Mouse (Mus musculus): ENCODE results near the gene Rasip1.

Gene Rasip1

DNA sequence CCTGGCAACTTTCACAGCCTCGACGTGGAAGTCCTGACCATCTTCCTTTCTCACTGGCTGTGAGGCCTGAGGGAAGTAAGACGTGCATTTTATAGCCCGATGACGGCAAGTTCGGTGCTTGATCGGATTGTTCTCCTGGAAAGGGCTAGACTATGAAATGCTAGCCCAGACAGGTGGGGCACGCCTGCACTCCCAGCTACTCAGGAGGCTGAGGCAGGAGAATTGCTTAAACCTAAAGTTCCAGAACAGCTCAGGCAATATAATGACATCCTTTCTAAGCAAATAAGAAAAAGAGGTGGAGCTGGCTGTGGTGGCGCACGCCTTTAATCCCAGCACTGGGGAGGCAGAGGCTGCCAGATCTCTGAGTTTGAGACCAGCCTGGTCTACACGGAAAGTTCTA is 3.8 kb upstream of the Rasip1 start:
- intact Hi-C loops (cut with DNase I) = no loop called here

GRCm38 (mm10) chr7:45624718-45625117 is 2.6 kb upstream of the Rasip1 start:
- intact Hi-C loops (cut with DNase I) = no loop called here

DNA sequence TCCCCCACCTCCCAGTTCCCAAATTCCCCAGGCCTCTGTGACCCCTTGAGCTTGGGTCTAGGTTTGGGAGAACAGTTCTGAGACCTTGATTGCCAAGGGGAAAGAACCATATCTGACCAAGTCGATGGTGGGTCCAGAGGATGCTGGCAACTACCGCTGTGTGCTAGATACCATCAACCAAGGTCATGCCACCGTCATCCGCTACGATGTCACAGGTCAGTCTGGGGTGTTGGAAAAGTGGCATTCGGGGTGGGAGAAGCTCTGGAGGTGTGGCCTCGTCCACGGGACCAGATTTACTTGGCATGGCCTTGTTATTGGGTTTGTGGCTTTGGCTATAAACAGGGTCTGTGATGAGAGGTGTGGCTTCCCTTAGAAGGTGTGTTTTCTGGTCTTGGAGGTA is 1.8 kb upstream of the Rasip1 start:
- intact Hi-C loops (cut with DNase I) = no loop called here

DNA sequence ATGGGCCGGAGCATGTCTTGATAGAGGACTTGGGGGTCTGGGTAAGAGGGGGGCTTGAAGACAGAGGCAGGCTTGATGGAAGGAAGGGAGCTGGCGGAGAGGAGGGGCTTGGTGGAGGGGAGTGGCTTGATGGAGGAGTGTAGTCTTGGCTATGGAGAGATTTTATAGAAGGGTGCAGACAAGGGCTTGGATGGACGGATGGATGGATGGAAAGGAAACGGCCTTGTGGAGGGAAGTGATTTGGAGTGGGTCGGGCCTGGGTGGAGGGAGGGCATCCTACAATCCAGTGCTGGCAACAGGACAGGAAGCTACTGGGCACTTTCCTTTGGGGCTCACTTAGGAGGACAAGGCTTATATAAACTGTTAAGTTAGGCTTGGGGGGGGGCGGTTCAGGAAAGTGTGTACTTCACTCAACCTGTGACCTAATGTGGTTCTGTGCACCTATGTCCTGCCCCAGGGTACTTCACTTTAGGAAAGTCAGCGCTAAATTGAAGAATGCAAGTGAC is 664 bp upstream of the Rasip1 start:
- intact Hi-C loops (cut with DNase I) = no loop called here

GRCm38 (mm10) chr7:45628364-45629294 is 1.3 kb downstream of the Rasip1 start:
- intact Hi-C loops (cut with DNase I) = no loop called here

- intact Hi-C loops (cut with DNase I) = no loop called here
Measured at GRCm38 (mm10) chr7:45630064-45630907, 3.0 kb downstream of the Rasip1 start.

GRCm38 (mm10) chr7:45632499-45632898 is 5.2 kb downstream of the Rasip1 start:
- intact Hi-C loops (cut with DNase I) = no loop called here

DNA sequence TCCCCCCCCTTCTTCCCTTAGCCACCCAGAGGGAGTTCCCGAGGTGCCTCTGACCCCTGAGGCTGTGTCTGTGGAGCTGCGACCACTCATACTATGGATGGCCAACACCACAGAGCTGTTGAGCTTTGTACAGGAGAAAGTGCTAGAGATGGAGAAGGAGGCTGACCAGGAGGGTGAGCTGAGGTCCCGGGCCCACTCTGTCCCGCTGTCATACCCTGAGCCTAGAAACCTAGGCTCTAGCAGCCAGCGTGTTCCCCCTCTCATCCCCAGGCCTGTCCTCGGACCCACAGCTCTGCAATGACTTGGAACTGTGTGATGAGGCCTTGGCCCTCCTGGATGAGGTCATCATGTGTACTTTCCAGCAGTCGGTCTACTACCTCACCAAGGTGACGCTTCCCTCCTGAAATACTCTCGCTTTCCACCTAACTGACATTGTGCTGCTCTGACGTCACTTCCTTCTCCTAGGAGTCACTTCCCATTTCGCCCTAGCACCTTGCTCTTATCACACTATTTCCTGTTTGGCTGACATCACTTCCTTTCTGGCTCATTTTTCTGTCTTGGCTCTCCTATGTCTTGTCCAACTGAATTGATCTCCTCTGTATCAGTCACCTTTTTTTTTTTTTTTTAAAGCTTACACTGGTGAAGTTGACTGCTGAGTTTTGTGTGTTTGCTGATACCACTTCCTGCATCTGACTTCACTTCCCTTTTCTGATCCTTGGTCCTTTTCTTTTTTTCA is 7.8 kb downstream of the Rasip1 start:
- intact Hi-C loops (cut with DNase I) = no loop called here

DNA sequence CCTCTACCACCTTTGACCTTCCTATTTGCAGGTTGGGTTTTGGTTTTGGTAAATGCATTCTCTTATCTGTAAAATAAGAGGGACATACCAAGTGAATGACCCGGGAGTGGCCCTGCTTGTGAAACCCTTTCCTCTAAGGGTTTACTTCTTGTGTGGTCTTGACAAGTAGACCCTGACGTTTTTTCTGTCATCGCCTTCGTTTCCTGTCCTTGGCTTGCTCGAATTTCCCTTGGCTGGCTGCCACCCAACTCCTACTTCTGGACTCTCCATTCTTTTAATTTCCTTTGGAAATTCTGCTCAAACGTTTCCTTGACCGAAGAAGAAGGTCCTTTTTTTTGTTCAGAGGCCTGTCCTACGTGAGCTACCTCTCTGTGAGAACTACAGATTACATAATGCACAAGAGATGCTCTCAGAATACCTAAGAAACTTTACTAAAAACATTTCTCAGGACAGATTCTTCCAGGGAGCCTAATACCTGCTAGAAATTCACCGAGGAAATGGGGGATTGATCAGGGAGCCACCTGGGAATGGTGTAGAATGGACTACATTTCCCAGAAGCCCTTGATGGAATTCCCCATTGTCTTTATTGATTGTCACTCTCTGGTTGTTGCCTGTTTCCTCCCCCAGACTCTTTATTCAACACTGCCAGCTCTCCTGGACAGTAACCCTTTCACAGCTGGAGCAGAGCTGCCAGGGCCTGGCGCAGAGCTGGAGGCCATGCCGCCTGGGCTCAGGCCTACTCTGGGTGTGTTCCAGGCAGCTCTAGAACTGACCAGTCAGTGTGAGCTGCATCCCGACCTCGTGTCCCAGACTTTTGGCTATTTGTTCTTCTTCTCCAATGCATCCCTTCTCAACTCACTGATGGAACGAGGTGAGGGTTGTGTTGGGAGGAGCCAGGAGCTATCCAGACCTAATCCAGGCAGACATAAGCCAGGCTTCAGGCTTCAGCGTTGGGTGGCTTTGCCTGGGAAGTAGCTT is 8.7 kb downstream of the Rasip1 start:
- intact Hi-C loops (cut with DNase I) = no loop called here

- intact Hi-C loops (cut with DNase I) = no loop called here
Measured at GRCm38 (mm10) chr7:45637710-45638109, 10.4 kb downstream of the Rasip1 start.

DNA sequence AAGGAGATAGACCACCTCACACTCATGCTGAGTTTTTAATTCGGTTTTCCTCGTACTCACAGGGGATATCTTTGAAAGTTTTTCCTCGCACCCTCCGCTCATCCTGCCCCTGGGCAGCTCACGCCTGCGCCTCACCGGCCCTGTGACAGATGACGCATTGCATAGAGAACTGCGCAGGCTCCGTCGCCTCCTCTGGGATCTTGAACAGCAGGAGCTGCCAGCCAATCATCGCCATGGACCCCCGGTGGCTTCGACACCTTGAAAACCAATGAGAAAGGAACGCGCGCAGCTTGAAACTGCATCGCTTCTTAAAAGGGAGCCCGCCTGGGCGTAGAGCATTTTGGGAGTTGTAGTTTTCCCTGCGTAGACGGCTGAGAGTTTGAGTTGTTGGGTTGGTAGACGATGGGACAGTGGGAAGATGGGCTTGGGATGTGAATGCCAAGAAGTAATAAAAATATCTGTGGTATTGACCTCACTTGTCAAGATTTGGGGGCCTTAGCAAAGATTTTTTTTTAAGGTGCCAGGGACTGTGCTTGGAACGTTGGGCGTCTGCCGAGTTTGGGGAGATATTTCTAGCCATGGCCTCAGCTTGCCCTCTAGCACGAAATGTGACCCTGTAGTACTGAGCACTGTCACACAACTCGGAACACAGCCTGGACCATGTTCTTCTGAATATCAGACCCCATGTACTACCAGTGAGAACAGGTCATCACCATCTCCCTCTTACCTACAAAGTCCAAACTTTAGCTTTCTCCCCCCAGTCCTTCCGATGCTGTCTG is 11.5 kb downstream of the Rasip1 start:
- intact Hi-C loops (cut with DNase I) = no loop called here

DNA sequence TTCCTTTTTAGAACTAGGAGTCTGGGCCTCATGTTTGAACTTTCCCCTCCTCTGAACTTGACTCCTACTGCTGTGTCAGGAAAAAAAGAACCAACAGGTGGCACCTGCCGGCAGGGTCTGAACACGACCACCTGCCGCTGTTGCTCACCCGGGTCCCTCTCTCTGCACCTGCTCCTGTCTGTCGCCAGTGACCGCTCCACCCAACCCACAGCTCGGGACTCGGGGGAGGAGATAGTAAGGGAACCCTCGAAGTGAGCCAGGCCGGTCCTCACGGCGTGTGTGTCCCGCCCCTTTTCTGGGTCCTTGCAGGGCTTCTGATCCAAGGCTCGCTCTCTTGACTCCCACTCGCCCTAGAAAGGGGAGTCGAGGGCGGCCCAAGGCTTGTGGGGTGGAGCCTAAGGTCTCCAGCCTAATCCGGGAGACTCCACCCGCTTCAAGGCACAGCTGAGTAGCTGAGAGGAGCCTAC is 12.3 kb downstream of the Rasip1 start, which contains the start of gene Mamstr:
Gene Mamstr (plus strand): TSS at position 417 of the 467 bp plus-strand sequence.
- intact Hi-C loops (cut with DNase I) = loop anchor here (5.0 kb wide), 1 partner anchor 43 kb away; the partner anchor contains the start of gene Ntn5

- intact Hi-C loops (cut with DNase I) = loop anchor here (5.0 kb wide), 1 partner anchor 42 kb away; the partner anchor contains the start of gene Ntn5
Measured at GRCm38 (mm10) chr7:45640191-45640957, 13.1 kb downstream of the Rasip1 start.

GRCm38 (mm10) chr7:45641391-45642040 is 14.2 kb downstream of the Rasip1 start:
- intact Hi-C loops (cut with DNase I) = loop anchor here (5.0 kb wide), 1 partner anchor 41 kb away; the partner anchor contains the start of gene Ntn5

GRCm38 (mm10) chr7:45642083-45642482 is 14.8 kb downstream of the Rasip1 start:
- intact Hi-C loops (cut with DNase I) = loop anchor here (5.0 kb wide), 1 partner anchor 40 kb away; the partner anchor contains the start of gene Ntn5

DNA sequence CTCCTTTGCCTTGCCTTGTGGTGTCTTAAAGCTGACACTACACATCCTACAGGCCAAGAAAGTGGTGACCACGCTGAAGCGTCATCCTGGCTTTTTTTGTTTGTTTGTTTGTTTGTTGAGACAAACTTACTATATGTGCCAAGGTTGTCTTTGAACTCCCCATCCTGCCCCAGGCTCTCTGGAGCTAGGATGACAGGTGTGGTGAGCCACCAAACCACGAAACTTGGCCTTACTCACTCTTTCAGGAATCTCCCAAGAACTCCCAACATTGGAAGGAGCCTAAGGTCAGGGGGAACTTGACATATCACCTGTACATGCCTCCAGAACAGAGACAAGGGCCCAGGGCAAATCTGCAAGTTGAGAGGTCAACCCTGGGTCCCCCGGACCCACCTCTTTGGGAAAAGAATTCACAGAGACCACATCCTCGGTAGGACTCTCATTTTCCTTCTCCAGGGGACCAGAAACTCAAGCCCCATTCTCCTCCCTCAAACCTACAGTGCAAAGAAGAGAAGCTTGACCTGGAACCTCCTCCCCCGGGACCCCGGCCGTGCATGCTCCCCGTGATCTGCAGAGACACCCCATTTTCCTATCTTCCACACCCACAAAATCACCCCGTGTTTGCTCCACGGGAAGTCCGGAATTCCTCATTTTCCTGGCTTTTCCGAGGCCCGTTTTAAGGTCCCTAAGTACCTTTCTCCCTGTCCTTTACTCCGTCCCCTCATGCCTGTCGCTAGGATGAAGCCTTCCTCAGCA is 15.4 kb downstream of the Rasip1 start:
- intact Hi-C loops (cut with DNase I) = loop anchor here (5.0 kb wide), 1 partner anchor 40 kb away; the partner anchor contains the start of gene Ntn5
